Mouse (Mus musculus) midbrain, embryonic 10.5 days (tissue): ENCODE measurements at regions not wholly inside any gene's neighbourhood (a gene's known extent, or its start where the extent isn't known, plus 50 kb on each side); places are given as distances from the start of the nearest gene placed in this dataset.

ENCODE experiments used
- DNase-seq: peaks from one replicate; pipeline ENCODE4 v3.0.0-alpha.2; 2017; ENCODE audit warnings: low spot score
- H3K27ac ChIP-seq: fragments of 300-500 bp; sonication (generic); replicated peaks from 2 replicates; pipeline ENCODE4 v1.5.1; 2016; ENCODE audit warnings: mild to moderate bottlenecking
- H3K27me3 ChIP-seq: fragments of 300-500 bp; sonication (generic); 2 replicates; pipeline ENCODE4 v1.6.1; 2016; ENCODE audit warnings: low read depth, mild to moderate bottlenecking; ENCODE audit not compliant: poor library complexity, severe bottlenecking
- H3K36me3 ChIP-seq: fragments of 300-500 bp; sonication (generic); 2 replicates; pipeline ENCODE4 v1.6.1; 2016; ENCODE audit warnings: mild to moderate bottlenecking, moderate library complexity
- H3K4me1 ChIP-seq: fragments of 300-500 bp; sonication (generic); 2 replicates; pipeline ENCODE4 v1.6.1; 2016
- H3K4me3 ChIP-seq: fragments of 300-500 bp; sonication (generic); 2 replicates; pipeline ENCODE4 v1.5.1; 2016; ENCODE audit warnings: mild to moderate bottlenecking, moderate library complexity
- H3K9me3 ChIP-seq: fragments of 300-500 bp; sonication (generic); replicated peaks from 2 replicates; pipeline ENCODE4 v1.6.1; 2016; ENCODE audit warnings: mild to moderate bottlenecking
- WGBS: fragments of 180-500 bp; shearing (Covaris S2); methylation state at CpG from one replicate; pipeline ENCODE4 v1.1.7; 2016; 5-methylcytosine and 5-hydroxymethylcytosine counted together

- 54% methylated on average over 18 of the region's 18 CpGs for WGBS
- DNase-seq: no peak
- no peaks in the 10 kb centered on the region; the same call in 1 of the 2 replicates for H3K27me3 ChIP-seq
- H3K36me3 ChIP-seq: no peaks in the 10 kb centered on the region
- H3K9me3 ChIP-seq: no peaks in the 10 kb centered on the region
- peak overlapping the region; percentile 90 for H3K27ac ChIP-seq
- peak overlapping the region; percentile 37; the same call in 1 of the 2 replicates for H3K4me3 ChIP-seq
- H3K4me1 ChIP-seq: peaks cover 89% of the 10 kb centered on the region
Measured at GRCm38 (mm10) chr8:126665581-126666241, 71.9 kb upstream of the Irf2bp2 start.

- Histone ChIP-seq H3K4me3 (no peak overlapping the region), H3K27me3 (no peaks in the 10 kb centered on the region; the same call in 1 of the 2 replicates), H3K9me3 (no peaks in the 10 kb centered on the region), H3K4me1 (peaks cover 96% of the 10 kb centered on the region), H3K27ac (0 out of 2 replicates have a peak overlapping the region, but pooled peaks have one; percentile 14), H3K36me3 (no peaks in the 10 kb centered on the region)
- WGBS: 78% methylated on average over 5 of the region's 5 CpGs
- no peak for DNase-seq
Measured at GRCm38 (mm10) chr8:126664891-126665290, 71.1 kb upstream of the Irf2bp2 start.

GRCm38 (mm10) chr8:126662797-126663784 lies 69.3 kb upstream of the Irf2bp2 start:
- Histone ChIP-seq H3K4me1 (peaks cover 86% of the 10 kb centered on the region), H3K27me3 (no peaks in the 10 kb centered on the region; the same call in 1 of the 2 replicates), H3K27ac (peak overlapping the region; percentile 55), H3K9me3 (no peaks in the 10 kb centered on the region), H3K36me3 (no peaks in the 10 kb centered on the region), H3K4me3 (no peak overlapping the region)
- DNase-seq: no peak
- WGBS: 53% methylated on average over 14 of the region's 14 CpGs

- no peaks in the 10 kb centered on the region; the same call in 1 of the 2 replicates for H3K27me3 ChIP-seq
- H3K9me3 ChIP-seq: no peaks in the 10 kb centered on the region
- no peak overlapping the region for H3K4me3 ChIP-seq
- DNase-seq: no peak
- H3K36me3 ChIP-seq: no peaks in the 10 kb centered on the region
- peak overlapping the region; percentile 63; the same call in 1 of the 2 replicates for H3K27ac ChIP-seq
- WGBS: 59% methylated on average over 5 of the region's 5 CpGs
- H3K4me1 ChIP-seq: peaks cover 77% of the 10 kb centered on the region
Measured at GRCm38 (mm10) chr8:126662151-126662550, 68.4 kb upstream of the Irf2bp2 start.

- H3K4me1 ChIP-seq: peaks cover 71% of the 10 kb centered on the region
- peak overlapping the region; percentile 73 for H3K27ac ChIP-seq
Measured at GRCm38 (mm10) chr8:126661511-126662142, 67.8 kb upstream of the Irf2bp2 start.

GRCm38 (mm10) chr8:126660658-126661316 lies 67.0 kb upstream of the Irf2bp2 start:
- Histone ChIP-seq H3K27me3 (no peaks in the 10 kb centered on the region; the same call in 1 of the 2 replicates), H3K27ac (peak overlapping the region; percentile 73), H3K36me3 (no peaks in the 10 kb centered on the region), H3K9me3 (no peaks in the 10 kb centered on the region), H3K4me3 (peak overlapping the region; percentile 27; the same call in 1 of the 2 replicates), H3K4me1 (peaks cover 63% of the 10 kb centered on the region)
- DNase-seq: peak; percentile 31
- 36% methylated on average over 12 of the region's 12 CpGs for WGBS

More at GRCm38 (mm10) chr8:126661511-126662142, 67.8 kb upstream of the Irf2bp2 start:
- WGBS: 59% methylated on average over 14 of the region's 14 CpGs
- H3K9me3 ChIP-seq: no peaks in the 10 kb centered on the region
- H3K36me3 ChIP-seq: no peaks in the 10 kb centered on the region
- H3K4me3 ChIP-seq: 0 out of 2 replicates have a peak overlapping the region, but pooled peaks have one; percentile 27
- H3K27me3 ChIP-seq: no peaks in the 10 kb centered on the region; the same call in 1 of the 2 replicates
- DNase-seq: no peak

- Histone ChIP-seq H3K27ac (peak overlapping the region; percentile 73), H3K4me3 (peak overlapping the region; percentile 27; the same call in 1 of the 2 replicates), H3K27me3 (no peaks in the 10 kb centered on the region; the same call in 1 of the 2 replicates), H3K36me3 (no peaks in the 10 kb centered on the region), H3K9me3 (no peaks in the 10 kb centered on the region), H3K4me1 (peaks cover 61% of the 10 kb centered on the region)
- 66% methylated on average over 12 of the region's 12 CpGs for WGBS
- peak; percentile 28 for DNase-seq
Measured at GRCm38 (mm10) chr8:126659691-126660657, 66.2 kb upstream of the Irf2bp2 start.

- H3K36me3 ChIP-seq: no peaks in the 10 kb centered on the region
- H3K4me3 ChIP-seq: no peak overlapping the region
- no peaks in the 10 kb centered on the region; the same call in 1 of the 2 replicates for H3K27me3 ChIP-seq
- DNase-seq: no peak
- no peak overlapping the region for H3K27ac ChIP-seq
- WGBS: 57% methylated on average over 6 of the region's 6 CpGs
- H3K9me3 ChIP-seq: no peaks in the 10 kb centered on the region
- H3K4me1 ChIP-seq: peaks cover 38% of the 10 kb centered on the region
Measured at GRCm38 (mm10) chr8:126657546-126657945, 63.8 kb upstream of the Irf2bp2 start.

GRCm38 (mm10) chr8:126656554-126657260 lies 62.9 kb upstream of the Irf2bp2 start:
- no peaks in the 10 kb centered on the region for H3K9me3 ChIP-seq
- H3K4me1 ChIP-seq: peaks cover 30% of the 10 kb centered on the region
- WGBS: 81% methylated on average over 10 of the region's 10 CpGs
- no peak overlapping the region for H3K4me3 ChIP-seq
- H3K27me3 ChIP-seq: no peaks in the 10 kb centered on the region
- no peak for DNase-seq
- H3K36me3 ChIP-seq: no peaks in the 10 kb centered on the region
- H3K27ac ChIP-seq: no peak overlapping the region

- H3K27ac ChIP-seq: peak overlapping the region; percentile 28; the same call in 1 of the 2 replicates
Measured at GRCm38 (mm10) chr8:126655565-126655964, 61.8 kb upstream of the Irf2bp2 start.

More at GRCm38 (mm10) chr8:126655565-126655964, 61.8 kb upstream of the Irf2bp2 start:
- WGBS: 76% methylated on average over 2 of the region's 2 CpGs
- Histone ChIP-seq H3K27me3 (no peaks in the 10 kb centered on the region), H3K4me1 (peaks cover 18% of the 10 kb centered on the region), H3K4me3 (no peak overlapping the region), H3K9me3 (no peaks in the 10 kb centered on the region), H3K36me3 (no peaks in the 10 kb centered on the region)
- DNase-seq: no peak
